Mouse (Mus musculus): ENCODE data around the gene Hist1h3f. TPM values are rescaled to one million over a fixed set of nuclear protein-coding genes. Genes with fewer than 3 reads are reported as not detected.

Hist1h3f gene
- polyA plus RNA-seq, 1 experiment from 2014 or later = not detected

Other genes with a start within 250 kb of the Hist1h3f start
- 30.7 TPM for gene Zfp322a, start 174.8 kb upstream of the Hist1h3f start, polyA plus RNA-seq (2015; fragmentation: Illumina TruSeq; extraction: RNeasy Lipid Tissue Mini Kit (QIAGEN cat#74804); ENCODE audit: low read depth, low replicate concordance)
- gene Abt1, start 120.2 kb upstream of the Hist1h3f start, polyA plus RNA-seq (2015; fragmentation: Illumina TruSeq; extraction: RNeasy Lipid Tissue Mini Kit (QIAGEN cat#74804); ENCODE audit: low read depth, low replicate concordance) = 6.8 TPM
- not detected for gene Btn1a1, start 78.2 kb upstream of the Hist1h3f start, polyA plus RNA-seq (2015; fragmentation: Illumina TruSeq; extraction: RNeasy Lipid Tissue Mini Kit (QIAGEN cat#74804); ENCODE audit: low read depth, low replicate concordance)
- gene Btn2a2, start 55.2 kb upstream of the Hist1h3f start, polyA plus RNA-seq (2015; fragmentation: Illumina TruSeq; extraction: RNeasy Lipid Tissue Mini Kit (QIAGEN cat#74804); ENCODE audit: low read depth, low replicate concordance) = 1.8 TPM
- 5.4 TPM for gene Hist1h4h, start 13.0 kb upstream of the Hist1h3f start, polyA plus RNA-seq (2015; fragmentation: Illumina TruSeq; extraction: RNeasy Lipid Tissue Mini Kit (QIAGEN cat#74804); ENCODE audit: low read depth, low replicate concordance)
- gene Hist1h2af, start 10.1 kb upstream of the Hist1h3f start, polyA plus RNA-seq (2015; fragmentation: Illumina TruSeq; extraction: RNeasy Lipid Tissue Mini Kit (QIAGEN cat#74804); ENCODE audit: low read depth, low replicate concordance) = not detected
- not detected for gene Hist1h3g, start 8.6 kb upstream of the Hist1h3f start, polyA plus RNA-seq (2015; fragmentation: Illumina TruSeq; extraction: RNeasy Lipid Tissue Mini Kit (QIAGEN cat#74804); ENCODE audit: low read depth, low replicate concordance)
- gene Hist1h2bh, start 660 bp upstream of the Hist1h3f start, polyA plus RNA-seq (2015; fragmentation: Illumina TruSeq; extraction: RNeasy Lipid Tissue Mini Kit (QIAGEN cat#74804); ENCODE audit: low read depth, low replicate concordance) = 0.37 TPM
- gene Hist1h4f, start 7.6 kb downstream of the Hist1h3f start, polyA plus RNA-seq (2015; fragmentation: Illumina TruSeq; extraction: RNeasy Lipid Tissue Mini Kit (QIAGEN cat#74804); ENCODE audit: low read depth, low replicate concordance) = not detected
- 0.06 TPM for gene Hist1h1d, start 9.2 kb downstream of the Hist1h3f start, polyA plus RNA-seq (2015; fragmentation: Illumina TruSeq; extraction: RNeasy Lipid Tissue Mini Kit (QIAGEN cat#74804); ENCODE audit: low read depth, low replicate concordance)
- not detected for gene Hist1h3e, start 18.3 kb downstream of the Hist1h3f start, polyA plus RNA-seq (2015; fragmentation: Illumina TruSeq; extraction: RNeasy Lipid Tissue Mini Kit (QIAGEN cat#74804); ENCODE audit: low read depth, low replicate concordance)
- gene Hist1h2ae, start 27.2 kb downstream of the Hist1h3f start, polyA plus RNA-seq (2015; fragmentation: Illumina TruSeq; extraction: RNeasy Lipid Tissue Mini Kit (QIAGEN cat#74804); ENCODE audit: low read depth, low replicate concordance) = not detected
- gene Hist1h2bg, start 27.3 kb downstream of the Hist1h3f start, polyA plus RNA-seq (2015; fragmentation: Illumina TruSeq; extraction: RNeasy Lipid Tissue Mini Kit (QIAGEN cat#74804); ENCODE audit: low read depth, low replicate concordance) = 3.5 TPM
- not detected for gene Hist1h2bf, start 30.1 kb downstream of the Hist1h3f start, polyA plus RNA-seq (2015; fragmentation: Illumina TruSeq; extraction: RNeasy Lipid Tissue Mini Kit (QIAGEN cat#74804); ENCODE audit: low read depth, low replicate concordance)
- not detected for gene Hist1h2ad, start 30.3 kb downstream of the Hist1h3f start, polyA plus RNA-seq (2015; fragmentation: Illumina TruSeq; extraction: RNeasy Lipid Tissue Mini Kit (QIAGEN cat#74804); ENCODE audit: low read depth, low replicate concordance)
- 0.76 TPM for gene Hist1h3d, start 31.7 kb downstream of the Hist1h3f start, polyA plus RNA-seq (2015; fragmentation: Illumina TruSeq; extraction: RNeasy Lipid Tissue Mini Kit (QIAGEN cat#74804); ENCODE audit: low read depth, low replicate concordance)
- not detected for gene Hist1h4d, start 37.5 kb downstream of the Hist1h3f start, polyA plus RNA-seq (2015; fragmentation: Illumina TruSeq; extraction: RNeasy Lipid Tissue Mini Kit (QIAGEN cat#74804); ENCODE audit: low read depth, low replicate concordance)
- 6.4 TPM for gene Hist1h2be, start 77.1 kb downstream of the Hist1h3f start, polyA plus RNA-seq (2015; fragmentation: Illumina TruSeq; extraction: RNeasy Lipid Tissue Mini Kit (QIAGEN cat#74804); ENCODE audit: low read depth, low replicate concordance)
- 3.1 TPM for gene Hist1h1e, start 78.5 kb downstream of the Hist1h3f start, polyA plus RNA-seq (2015; fragmentation: Illumina TruSeq; extraction: RNeasy Lipid Tissue Mini Kit (QIAGEN cat#74804); ENCODE audit: low read depth, low replicate concordance)
- gene Hist1h2ac, start 139.9 kb downstream of the Hist1h3f start, polyA plus RNA-seq (2015; fragmentation: Illumina TruSeq; extraction: RNeasy Lipid Tissue Mini Kit (QIAGEN cat#74804); ENCODE audit: low read depth, low replicate concordance) = 2.0 TPM
- 79.4 TPM for gene Hist1h2bc, start 140.1 kb downstream of the Hist1h3f start, polyA plus RNA-seq (2015; fragmentation: Illumina TruSeq; extraction: RNeasy Lipid Tissue Mini Kit (QIAGEN cat#74804); ENCODE audit: low read depth, low replicate concordance)
- gene Hist1h1t, start 151.8 kb downstream of the Hist1h3f start, polyA plus RNA-seq (2015; fragmentation: Illumina TruSeq; extraction: RNeasy Lipid Tissue Mini Kit (QIAGEN cat#74804); ENCODE audit: low read depth, low replicate concordance) = not detected
- gene Hist1h4c, start 154.4 kb downstream of the Hist1h3f start, polyA plus RNA-seq (2015; fragmentation: Illumina TruSeq; extraction: RNeasy Lipid Tissue Mini Kit (QIAGEN cat#74804); ENCODE audit: low read depth, low replicate concordance) = 1.3 TPM
- gene Hfe, start 166.8 kb downstream of the Hist1h3f start, polyA plus RNA-seq (2015; fragmentation: Illumina TruSeq; extraction: RNeasy Lipid Tissue Mini Kit (QIAGEN cat#74804); ENCODE audit: low read depth, low replicate concordance) = 4.4 TPM
- gene Hist1h1c, start 194.8 kb downstream of the Hist1h3f start, polyA plus RNA-seq (2015; fragmentation: Illumina TruSeq; extraction: RNeasy Lipid Tissue Mini Kit (QIAGEN cat#74804); ENCODE audit: low read depth, low replicate concordance) = 35.3 TPM
- not detected for gene Hist1h3c, start 201.6 kb downstream of the Hist1h3f start, polyA plus RNA-seq (2015; fragmentation: Illumina TruSeq; extraction: RNeasy Lipid Tissue Mini Kit (QIAGEN cat#74804); ENCODE audit: low read depth, low replicate concordance)
- not detected for gene Hist1h2bb, start 202.7 kb downstream of the Hist1h3f start, polyA plus RNA-seq (2015; fragmentation: Illumina TruSeq; extraction: RNeasy Lipid Tissue Mini Kit (QIAGEN cat#74804); ENCODE audit: low read depth, low replicate concordance)
- not detected for gene Hist1h2ab, start 207.1 kb downstream of the Hist1h3f start, polyA plus RNA-seq (2015; fragmentation: Illumina TruSeq; extraction: RNeasy Lipid Tissue Mini Kit (QIAGEN cat#74804); ENCODE audit: low read depth, low replicate concordance)
- not detected for gene Hist1h3b, start 208.2 kb downstream of the Hist1h3f start, polyA plus RNA-seq (2015; fragmentation: Illumina TruSeq; extraction: RNeasy Lipid Tissue Mini Kit (QIAGEN cat#74804); ENCODE audit: low read depth, low replicate concordance)
- not detected for gene Hist1h4b, start 213.0 kb downstream of the Hist1h3f start, polyA plus RNA-seq (2015; fragmentation: Illumina TruSeq; extraction: RNeasy Lipid Tissue Mini Kit (QIAGEN cat#74804); ENCODE audit: low read depth, low replicate concordance)
- not detected for gene Hist1h4a, start 217.2 kb downstream of the Hist1h3f start, polyA plus RNA-seq (2015; fragmentation: Illumina TruSeq; extraction: RNeasy Lipid Tissue Mini Kit (QIAGEN cat#74804); ENCODE audit: low read depth, low replicate concordance)
- not detected for gene Hist1h3a, start 218.3 kb downstream of the Hist1h3f start, polyA plus RNA-seq (2015; fragmentation: Illumina TruSeq; extraction: RNeasy Lipid Tissue Mini Kit (QIAGEN cat#74804); ENCODE audit: low read depth, low replicate concordance)
- gene Hist1h1a, start 219.6 kb downstream of the Hist1h3f start, polyA plus RNA-seq (2015; fragmentation: Illumina TruSeq; extraction: RNeasy Lipid Tissue Mini Kit (QIAGEN cat#74804); ENCODE audit: low read depth, low replicate concordance) = not detected
- gene Trim38, start 225.9 kb downstream of the Hist1h3f start, polyA plus RNA-seq (2015; fragmentation: Illumina TruSeq; extraction: RNeasy Lipid Tissue Mini Kit (QIAGEN cat#74804); ENCODE audit: low read depth, low replicate concordance) = not detected